Mouse (Mus musculus) spleen, postnatal 14 days (tissue): ENCODE data around the gene Ssxb6.
"Not testable (repeated sequence)": the region's sequence is repeated elsewhere in the genome, so short reads cannot be mapped to it uniquely, and the experiment has no call there.

Experiments
- DNase-seq, 2 experiments: peaks; one replicate each; pipeline ENCODE4 v3.0.0; 2021 to 2022; ENCODE audit warnings: low spot score in 2 of 2

Gene Ssxb6

GRCm38 (mm10) chrX:8548155-8548554 lies at the start of gene Ssxb6:
Gene Ssxb6 (minus strand): TSS chrX:8548255.
- not testable (repeated sequence) for DNase-seq

GRCm38 (mm10) chrX:8591716-8592115 lies 43.7 kb upstream of the Ssxb6 start, which contains the start of gene Ssxb3:
Gene Ssxb3 (minus strand): TSS chrX:8591816.
- DNase-seq, result not testable (repeated sequence)

GRCm38 (mm10) chrX:8524854-8525253 lies 23.2 kb downstream of the Ssxb6 start, which contains the start of gene Gm14459:
Gene Gm14459 (minus strand): TSS chrX:8524954.
- no peak for DNase-seq
